Mouse (Mus musculus) cerebellum, postnatal 4 days (tissue): ENCODE measurements around the gene A930002H24Rik.
"Not testable (repeated sequence)": the region's sequence is repeated elsewhere in the genome, so short reads cannot be mapped to it uniquely, and the experiment has no call there.

Experiments used
- DNase-seq, 2 experiments: peaks; one replicate each; pipeline ENCODE4 v3.0.0; 2022; ENCODE audit warnings: low spot score in 2 of 2, mixed read lengths in 1 of 2

The A930002H24Rik gene

DNA sequence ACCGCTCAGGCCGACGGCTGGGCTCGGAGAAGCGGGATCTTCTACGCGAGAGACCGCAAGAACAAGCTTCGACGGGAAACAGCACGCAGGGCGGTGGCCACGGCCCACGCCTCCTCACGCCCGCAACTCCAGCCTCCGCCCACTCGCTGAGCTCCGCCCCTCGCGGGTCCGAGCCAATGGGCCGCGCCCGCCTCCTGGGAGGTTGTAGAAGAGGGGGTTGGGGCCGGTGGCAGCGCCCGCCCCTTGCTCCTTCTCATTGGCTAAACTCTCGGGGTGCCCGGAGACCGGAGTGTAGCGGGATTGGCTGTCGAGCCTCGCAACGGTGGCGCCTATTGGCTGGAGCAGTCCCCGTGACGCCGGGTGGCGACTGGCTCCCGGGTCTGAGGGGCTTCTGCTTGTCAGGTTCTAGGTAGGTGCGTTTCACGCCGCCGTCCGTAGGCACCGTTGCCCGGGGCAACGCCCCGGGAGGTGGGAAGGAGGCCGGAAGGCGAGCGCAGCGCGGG, at the start of gene A930002H24Rik:
A930002H24Rik (minus strand) TSS at position 145 of the 503 bp plus-strand sequence.
- DNase-seq: peak; percentile 98 to 99

GRCm38 (mm10) chr17:63909297-63909696, 45.7 kb upstream of the A930002H24Rik start:
- no peak for DNase-seq

- no peak for DNase-seq
These were observed 33.5 kb upstream of the A930002H24Rik start for GRCm38 (mm10) chr17:63897050-63897449.

DNA sequence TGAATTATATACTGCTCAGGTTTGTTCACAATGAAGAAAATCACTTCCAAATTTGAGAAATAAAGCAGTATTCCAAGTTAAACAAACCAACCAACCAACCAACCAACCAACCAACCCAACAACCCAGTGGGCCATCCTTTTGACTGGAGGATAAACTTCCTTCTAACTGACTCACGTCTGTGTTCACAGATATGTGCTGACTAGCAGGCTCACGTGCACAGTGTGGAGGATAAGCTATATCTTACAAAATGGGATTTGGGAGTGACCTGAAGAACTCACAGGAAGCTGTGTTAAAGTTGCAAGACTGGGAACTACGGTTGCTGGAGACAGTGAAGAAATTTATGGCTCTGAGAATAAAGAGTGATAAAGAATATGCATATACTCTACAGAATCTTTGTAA, 32.2 kb upstream of the A930002H24Rik start:
- no peak for DNase-seq

DNA sequence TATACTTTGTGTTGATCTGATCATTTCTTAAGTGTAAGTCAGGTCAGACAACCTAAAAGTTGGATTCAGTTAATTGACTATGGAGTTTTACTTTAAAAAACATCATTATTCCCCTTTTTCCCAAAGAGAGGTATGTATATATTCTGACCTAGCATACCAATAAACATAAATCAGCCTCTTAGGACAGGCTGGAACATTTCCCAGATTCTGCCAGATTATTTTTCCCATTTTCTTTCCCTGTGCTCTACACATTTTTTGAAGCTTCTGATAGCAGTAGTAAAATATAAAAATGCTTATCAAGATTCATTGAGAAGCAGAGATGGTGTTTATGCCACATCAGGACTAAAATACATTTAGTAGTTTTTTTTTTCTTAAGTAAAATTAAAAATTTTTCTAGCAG, 27.0 kb upstream of the A930002H24Rik start:
- DNase-seq: no peak

DNA sequence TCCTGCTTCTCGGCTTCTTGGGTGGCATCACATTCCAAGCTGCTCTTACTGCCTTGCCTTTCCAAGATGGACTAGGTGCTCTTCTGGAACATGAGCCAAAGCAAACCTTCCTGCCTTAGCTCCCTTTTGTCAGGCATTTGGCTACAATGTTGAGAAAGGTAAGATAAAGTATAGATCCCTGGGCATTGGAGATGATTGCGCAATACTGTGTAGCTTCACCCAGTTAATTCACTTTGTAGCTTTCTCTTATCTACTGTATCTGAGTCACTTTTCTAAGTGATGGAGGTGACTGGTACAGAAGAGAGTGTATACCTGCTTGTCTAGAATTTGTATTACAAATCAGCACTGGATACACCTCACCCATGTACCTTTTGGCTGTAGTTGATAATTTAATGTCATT, 23.4 kb upstream of the A930002H24Rik start:
- DNase-seq: no peak

DNA sequence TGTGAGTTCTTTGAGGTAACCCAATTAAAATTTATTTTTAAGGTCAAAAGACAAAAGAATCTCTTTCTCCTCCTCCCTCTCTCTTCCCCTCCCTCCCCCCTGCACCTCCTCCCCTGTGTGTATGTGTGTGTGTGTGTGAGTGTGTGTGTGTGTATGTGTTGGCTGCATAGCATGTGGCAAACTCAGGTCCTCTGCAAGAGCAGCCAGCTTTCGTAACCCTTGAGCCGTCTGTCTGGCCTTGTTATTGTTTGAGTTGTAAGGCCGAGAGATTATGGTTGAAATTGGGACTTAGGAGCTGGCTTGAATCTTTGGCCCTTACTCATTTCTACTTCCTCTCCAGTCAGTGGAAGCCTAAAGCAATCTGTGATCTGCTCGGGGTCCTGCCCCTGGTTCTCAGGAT, 16.4 kb upstream of the A930002H24Rik start:
- DNase-seq: no peak

GRCm38 (mm10) chr17:63878889-63879288, 15.3 kb upstream of the A930002H24Rik start:
- DNase-seq: no peak

- no peak for DNase-seq
These were observed 8.2 kb upstream of the A930002H24Rik start for GRCm38 (mm10) chr17:63871773-63872172.

DNA sequence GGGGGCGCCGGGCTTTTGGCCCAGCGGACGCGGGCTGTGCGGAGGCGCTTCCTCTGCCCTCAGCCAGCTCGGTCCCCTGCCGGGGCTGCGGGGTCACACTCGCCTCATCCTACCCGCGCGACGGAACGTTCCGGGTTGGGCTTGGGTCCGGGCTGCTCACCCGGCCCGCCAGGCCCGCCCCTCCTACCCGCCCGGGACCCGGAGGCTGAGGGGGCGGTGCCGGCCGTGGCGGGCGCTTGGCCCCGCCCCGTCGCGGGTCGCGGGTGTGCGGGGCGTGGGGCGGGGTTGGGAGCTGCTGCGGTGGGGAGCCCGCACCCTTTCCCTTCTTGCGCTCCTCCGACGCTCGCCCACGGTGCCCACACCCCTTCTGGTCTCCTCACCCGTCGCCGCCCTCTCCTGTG, 580 bp upstream of the A930002H24Rik start:
- no peak for DNase-seq

GRCm38 (mm10) chr17:63863012-63863630, 470 bp downstream of the A930002H24Rik start, which contains the start of gene Fer:
Gene Fer, plus strand, starts transcription at chr17:63863062.
- peak in 1 of 2 experiments; percentile 28 for DNase-seq

DNA sequence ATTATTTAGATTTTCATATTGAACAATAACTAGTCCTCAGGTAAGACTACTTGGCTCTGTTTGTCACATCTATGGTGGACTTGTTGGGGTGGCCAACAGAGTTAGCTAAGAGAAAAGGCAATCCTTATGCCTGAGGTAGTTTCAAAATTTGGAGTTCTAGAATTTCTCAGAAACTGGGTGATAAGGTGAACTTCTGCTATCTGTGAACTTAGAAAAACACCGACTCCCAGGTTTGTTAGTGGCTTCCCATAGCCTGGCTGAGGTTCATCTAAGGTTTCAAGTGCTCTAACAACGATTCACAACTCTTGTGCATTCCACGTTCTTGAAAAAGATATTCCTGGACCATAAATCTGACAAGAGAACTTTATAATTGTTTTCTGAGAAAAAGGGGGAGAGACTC, 1.2 kb downstream of the A930002H24Rik start:
- no peak for DNase-seq

GRCm38 (mm10) chr17:63860988-63861387, 2.6 kb downstream of the A930002H24Rik start:
- peak in 1 of 2 experiments; percentile 6 for DNase-seq

DNA sequence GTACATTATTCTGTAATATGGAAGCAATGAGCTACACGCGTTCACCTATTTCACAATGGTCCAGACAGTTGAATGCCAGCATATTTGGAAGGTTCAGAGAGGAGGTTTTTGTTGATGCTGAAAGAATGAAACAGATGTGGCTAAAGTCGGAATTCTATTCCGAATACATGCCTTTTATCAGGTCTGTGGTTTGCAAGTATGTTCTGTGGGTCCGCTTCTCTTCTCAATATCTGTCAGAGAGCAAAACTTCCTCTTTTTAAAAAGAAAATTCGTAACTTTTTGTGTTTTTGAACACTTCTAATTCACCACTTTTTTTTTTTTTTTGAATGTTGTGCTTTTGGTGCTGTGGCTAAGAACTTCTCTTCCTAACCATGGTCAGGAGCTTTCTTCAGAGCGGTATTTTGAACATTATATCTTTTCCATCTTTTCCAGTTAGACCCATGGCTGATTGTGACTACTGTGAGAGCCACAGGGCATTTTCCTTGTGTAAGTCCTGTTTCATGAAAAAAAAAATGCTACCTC, 6.5 kb downstream of the A930002H24Rik start:
- no peak for DNase-seq

DNA sequence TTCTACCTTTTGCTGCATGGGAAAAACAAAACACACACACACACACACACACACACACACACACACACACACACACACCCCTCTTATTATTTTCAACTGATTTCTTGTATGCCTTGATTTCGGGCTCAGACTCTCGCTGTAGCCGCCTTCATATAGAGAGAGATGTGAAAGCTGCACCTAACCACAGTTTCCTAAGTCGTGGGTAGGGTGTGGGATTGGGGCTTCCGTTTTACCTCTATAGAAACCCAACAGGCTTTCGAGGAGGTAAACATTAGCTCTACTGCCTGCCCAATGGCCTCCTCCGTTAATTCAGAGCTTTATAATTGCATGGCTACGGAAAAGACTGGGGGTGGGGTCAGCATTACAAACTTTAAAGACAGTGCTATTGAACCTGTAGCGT, 13.6 kb downstream of the A930002H24Rik start:
- DNase-seq: no peak

DNA sequence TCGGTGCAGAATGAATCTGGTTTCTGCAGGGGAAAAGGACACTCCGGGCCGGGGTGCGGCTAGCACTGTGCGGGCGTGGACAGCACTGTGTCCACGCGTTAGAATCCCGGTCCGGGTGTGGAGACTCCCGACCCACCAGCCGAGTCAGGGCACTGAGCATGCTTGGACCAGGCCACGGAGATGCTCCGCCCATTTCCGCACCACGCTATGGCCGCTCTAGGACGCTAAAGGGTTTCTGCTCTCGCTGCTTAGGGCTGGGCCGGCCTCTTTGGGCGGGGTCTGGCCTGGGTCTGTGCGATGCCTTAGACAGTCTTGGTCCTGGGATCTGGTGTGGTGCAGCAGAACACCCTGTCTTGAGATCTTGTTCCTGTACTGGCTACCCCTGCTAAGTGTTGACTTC, 14.0 kb downstream of the A930002H24Rik start:
- DNase-seq: peak; percentile 65 to 82

GRCm38 (mm10) chr17:63849151-63849550, 14.4 kb downstream of the A930002H24Rik start:
- DNase-seq: no peak

GRCm38 (mm10) chr17:63845766-63846165, 17.8 kb downstream of the A930002H24Rik start:
- not testable (repeated sequence) for DNase-seq

GRCm38 (mm10) chr17:63844936-63845335, 18.7 kb downstream of the A930002H24Rik start:
- no peak for DNase-seq

DNA sequence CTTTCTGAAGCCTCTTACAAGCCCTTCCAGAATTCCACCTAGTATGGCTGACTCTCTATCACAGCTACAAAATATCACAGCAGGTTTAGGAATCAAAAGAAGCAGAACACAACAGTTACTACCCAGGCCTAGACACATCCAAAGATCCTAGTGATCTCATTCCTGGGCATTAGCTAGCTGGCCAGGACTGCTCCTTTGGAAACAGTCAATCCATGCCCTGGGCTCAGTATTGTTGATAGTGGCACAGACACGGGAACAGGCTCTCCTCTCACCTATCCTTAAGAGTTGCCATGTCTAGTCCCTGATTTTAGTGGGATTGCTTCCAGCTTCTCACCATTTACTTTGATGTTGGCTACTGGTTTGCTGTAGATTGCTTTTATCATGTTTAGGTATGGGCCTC, 21.4 kb downstream of the A930002H24Rik start:
- no peak for DNase-seq

GRCm38 (mm10) chr17:63839636-63840269, 23.8 kb downstream of the A930002H24Rik start:
- no peak for DNase-seq

DNA sequence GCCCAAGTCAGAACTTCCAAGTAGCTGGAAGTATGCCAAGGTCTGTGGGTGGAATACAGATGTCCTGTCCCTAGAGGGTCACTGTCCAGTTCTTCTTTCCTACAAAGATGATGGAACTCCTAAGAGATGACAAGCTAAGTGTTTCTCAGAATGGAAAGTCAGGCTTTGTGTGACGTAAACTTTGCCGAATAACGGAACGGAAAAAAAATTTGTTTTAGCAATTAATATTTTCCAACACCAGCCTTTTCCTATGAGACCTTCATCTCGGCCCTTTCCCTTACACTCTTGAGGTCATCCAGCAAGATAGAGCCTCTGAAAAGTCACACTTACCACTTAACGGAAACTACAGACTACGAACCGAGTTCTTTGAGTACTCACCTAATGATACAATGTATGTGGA, 25.4 kb downstream of the A930002H24Rik start:
- no peak for DNase-seq

DNA sequence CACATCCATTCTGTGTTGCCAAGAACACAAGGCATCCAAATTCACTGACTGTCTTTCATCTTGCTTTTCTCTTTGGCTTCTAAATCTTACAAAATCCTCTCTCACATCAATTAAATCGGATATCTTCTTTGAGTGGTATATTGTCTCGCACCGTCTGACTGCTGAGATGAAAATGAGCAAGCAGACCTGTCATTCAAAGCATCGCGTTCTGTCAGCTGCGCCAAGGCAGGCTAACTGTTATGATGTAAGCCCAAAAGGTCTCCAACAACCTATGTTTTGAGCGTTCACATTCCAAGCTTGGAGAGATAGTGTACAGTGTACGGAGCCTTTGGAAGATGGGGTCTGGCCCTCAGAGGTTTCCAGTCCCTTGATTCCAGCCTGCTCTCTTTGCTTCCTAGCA, 26.9 kb downstream of the A930002H24Rik start:
- DNase-seq: no peak
